In the genomic region with DNA sequence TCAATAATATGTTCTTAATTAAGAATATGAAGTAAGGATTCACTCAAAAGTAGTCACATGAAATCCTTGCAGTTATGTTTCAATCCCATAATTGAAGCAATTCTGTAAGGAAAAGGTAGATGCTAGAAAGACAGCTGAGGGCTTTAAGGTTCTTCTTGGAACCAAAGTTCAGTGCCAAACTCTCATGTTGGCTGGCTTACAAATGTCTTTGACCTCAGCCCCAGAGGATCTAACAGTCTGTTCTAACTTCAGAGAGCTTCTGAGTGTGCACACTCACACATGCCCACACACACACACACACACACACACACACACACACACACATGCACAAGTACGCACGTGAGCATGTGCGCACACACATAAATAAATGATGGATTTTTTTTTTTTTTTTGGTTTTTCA, we compare ENCODE assay signal across 11 mouse cellular contexts.
"Had no signal": no experiment of that assay in that cellular context is flagged by ENCODE, and none has a peak within 500 bp of the region (broad histone marks: within the 10 kb centered on the region; RNA-seq: fewer than 3 reads in every experiment).

No protein-coding gene starts in this region.

- ATAC-seq: intestine, embryonic 16.5 days; midbrain, embryonic 13.5 days had no signal

- DNase-seq: layer of hippocampus, adult 9-11 months; layer of hippocampus, postnatal 36 days; liver, embryonic 13.5 days; lung, adult 18-20 months; thymus, postnatal 4 days had no signal

- H3K9ac ChIP-seq: limb, embryonic 15.5 days; liver, embryonic 13.5 days; midbrain, embryonic 13.5 days; neural tube, embryonic 15.5 days had no signal

- H3K4me2 ChIP-seq: limb, embryonic 15.5 days; liver, embryonic 13.5 days; midbrain, embryonic 13.5 days; neural tube, embryonic 15.5 days had no signal

- H3K27ac ChIP-seq: limb, embryonic 15.5 days; liver, embryonic 13.5 days; midbrain, embryonic 13.5 days; neural tube, embryonic 15.5 days; stomach, postnatal 0 days had no signal

- H3K9me3 ChIP-seq: limb, embryonic 15.5 days; liver, embryonic 13.5 days; midbrain, embryonic 13.5 days; neural tube, embryonic 15.5 days had no signal

- H3K27me3 ChIP-seq: limb, embryonic 15.5 days; liver, embryonic 13.5 days; midbrain, embryonic 13.5 days; neural tube, embryonic 15.5 days had no signal

- H3K4me1 ChIP-seq: limb, embryonic 15.5 days; liver, embryonic 13.5 days; midbrain, embryonic 13.5 days; neural tube, embryonic 15.5 days had no signal

- H3K36me3 ChIP-seq: limb, embryonic 15.5 days; liver, embryonic 13.5 days; midbrain, embryonic 13.5 days; neural tube, embryonic 15.5 days had no signal

- H3K4me3 ChIP-seq: limb, embryonic 15.5 days; liver, embryonic 13.5 days; midbrain, embryonic 13.5 days; myocyte; neural tube, embryonic 15.5 days had no signal
